Mouse (Mus musculus): Measurements from ENCODE around the gene Rfxank.
A peak's percentile ranks its signal among the peaks of the same experiment; 100 is the strongest.

Rfxank gene

DNA sequence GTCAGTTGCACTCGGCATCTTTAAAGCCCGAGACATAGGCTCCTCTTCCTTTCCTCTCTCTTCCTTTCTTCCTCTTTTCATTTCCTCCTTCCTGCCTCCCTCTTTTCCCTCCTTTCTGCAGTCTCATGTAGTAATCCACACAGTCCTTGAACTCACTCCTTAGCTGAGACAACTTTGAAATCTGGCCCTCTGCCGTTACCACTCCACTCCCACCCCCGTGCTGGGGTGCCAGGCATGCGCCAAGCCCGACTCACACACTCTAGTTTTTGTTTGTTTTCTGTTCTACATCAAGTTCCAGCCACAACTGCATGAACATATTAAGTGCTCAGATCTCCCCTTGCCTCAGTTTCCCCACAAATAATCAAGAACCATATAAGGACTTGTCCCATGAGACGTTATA is 34.0 kb downstream of the Rfxank start:
- no peak for DNase-seq (ENCODE audit: low spot score)

DNA sequence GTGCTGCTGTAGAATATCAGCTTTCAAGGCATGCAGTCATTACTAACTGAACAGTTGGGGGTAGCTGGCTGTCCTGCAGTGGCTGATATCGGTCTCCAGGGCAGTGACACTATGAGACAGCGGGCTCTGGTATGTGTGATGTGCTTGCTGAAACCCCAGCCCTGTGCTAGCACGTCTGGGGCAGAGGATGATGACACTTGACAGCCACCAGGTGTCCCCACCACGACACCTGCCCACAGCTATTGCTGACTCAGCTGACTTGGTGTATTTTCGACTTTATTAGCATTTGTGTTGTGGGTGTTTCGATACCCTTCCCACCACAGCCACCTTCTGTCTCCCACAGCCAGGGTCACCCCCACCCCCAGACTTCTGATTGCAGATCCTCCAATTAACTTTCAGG is 34.4 kb downstream of the Rfxank start:
- peak; percentile 18 for DNase-seq (ENCODE audit: low spot score)

DNA sequence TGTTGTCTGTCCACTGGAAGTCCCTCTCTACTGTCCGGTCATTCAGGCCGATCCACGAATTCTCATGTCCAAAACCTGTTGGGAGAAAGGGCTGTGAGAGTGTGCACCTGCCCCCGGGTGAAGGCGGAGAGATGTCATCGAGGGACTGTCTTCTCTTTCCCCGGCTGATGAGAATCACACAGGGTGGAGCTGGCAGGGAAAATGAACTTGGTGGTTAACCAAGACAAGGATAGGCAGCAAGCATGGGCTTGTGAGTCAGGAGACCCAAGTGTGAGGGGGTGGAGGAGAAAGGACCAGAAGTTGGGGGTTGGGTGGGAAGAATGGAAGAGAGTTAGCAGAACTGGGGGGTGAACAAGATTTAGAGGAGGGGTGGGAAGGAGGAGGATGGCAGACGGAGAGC is 38.7 kb downstream of the Rfxank start:
- no peak for DNase-seq (ENCODE audit: low spot score)

DNA sequence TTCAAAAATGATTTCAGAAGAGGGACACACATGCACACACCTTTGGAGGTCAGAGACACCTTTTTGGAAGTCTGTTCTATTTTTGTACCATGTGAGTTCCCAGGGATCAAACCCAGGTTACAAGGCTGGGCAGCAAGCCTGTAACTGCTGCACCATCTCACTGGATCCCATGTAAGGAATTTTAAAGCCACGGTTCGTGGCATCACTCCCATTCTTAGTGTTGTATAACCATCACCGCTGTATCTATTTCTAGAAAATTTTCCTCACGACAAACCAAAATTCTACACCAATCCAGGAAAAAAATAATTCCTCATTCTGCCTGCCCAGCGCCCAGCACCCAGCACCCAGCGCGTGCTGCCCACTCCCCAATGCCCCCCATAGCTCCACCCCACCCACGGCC is 39.7 kb downstream of the Rfxank start:
- DNase-seq (ENCODE audit: low spot score), result no peak

DNA sequence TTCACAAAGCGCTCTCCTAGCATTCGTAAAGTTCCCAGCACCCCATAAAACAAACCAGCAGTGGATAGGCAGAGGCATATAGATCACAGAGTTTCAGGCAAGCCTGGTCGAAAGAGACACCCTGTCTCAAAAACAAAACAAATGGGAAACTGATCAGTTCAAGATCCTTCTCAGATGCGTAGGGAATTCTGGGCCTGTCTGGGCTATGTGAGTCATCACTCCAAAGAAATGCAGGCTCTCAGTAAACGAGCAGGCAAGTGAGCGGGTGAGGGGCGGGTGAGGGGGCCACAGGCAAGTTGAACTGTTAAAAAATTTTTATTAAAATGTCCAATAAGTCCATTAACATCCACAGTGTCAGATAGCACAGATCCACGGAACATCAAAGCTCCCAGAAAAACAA is 46.2 kb downstream of the Rfxank start:
- no peak for DNase-seq (ENCODE audit: low spot score)

DNA sequence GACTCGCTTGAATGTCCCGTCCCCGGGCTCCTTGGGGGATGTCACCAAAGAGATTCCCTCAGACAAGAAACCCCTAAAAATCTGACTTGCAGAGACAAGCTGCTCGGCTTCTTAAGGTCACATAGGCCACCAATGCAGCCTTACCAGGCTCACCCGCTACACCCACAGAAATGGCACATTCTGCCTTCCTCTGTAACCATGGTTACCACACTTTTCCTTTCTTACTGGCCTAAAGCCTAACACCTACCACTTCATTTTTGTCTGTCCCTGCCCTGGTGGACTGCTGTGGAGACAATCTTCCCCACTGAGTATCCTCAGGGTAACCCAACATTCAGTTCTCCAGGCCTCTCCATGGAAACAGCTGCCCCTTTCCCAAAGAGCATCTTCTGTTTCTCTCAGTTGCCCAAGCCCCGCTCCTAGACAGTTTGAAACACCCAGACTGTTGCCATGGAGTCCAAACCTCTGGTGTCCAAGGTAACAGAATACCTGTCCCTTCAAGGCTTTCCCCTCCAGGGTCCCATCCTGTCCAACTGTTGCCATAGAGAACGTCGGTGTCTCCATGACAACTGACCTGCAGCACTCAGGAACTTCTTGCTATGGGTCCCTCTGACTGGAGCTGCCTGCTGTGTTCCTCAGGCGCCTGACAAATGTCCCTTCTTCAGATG is 49.5 kb downstream of the Rfxank start:
- no peak for DNase-seq (ENCODE audit: low spot score)

DNA sequence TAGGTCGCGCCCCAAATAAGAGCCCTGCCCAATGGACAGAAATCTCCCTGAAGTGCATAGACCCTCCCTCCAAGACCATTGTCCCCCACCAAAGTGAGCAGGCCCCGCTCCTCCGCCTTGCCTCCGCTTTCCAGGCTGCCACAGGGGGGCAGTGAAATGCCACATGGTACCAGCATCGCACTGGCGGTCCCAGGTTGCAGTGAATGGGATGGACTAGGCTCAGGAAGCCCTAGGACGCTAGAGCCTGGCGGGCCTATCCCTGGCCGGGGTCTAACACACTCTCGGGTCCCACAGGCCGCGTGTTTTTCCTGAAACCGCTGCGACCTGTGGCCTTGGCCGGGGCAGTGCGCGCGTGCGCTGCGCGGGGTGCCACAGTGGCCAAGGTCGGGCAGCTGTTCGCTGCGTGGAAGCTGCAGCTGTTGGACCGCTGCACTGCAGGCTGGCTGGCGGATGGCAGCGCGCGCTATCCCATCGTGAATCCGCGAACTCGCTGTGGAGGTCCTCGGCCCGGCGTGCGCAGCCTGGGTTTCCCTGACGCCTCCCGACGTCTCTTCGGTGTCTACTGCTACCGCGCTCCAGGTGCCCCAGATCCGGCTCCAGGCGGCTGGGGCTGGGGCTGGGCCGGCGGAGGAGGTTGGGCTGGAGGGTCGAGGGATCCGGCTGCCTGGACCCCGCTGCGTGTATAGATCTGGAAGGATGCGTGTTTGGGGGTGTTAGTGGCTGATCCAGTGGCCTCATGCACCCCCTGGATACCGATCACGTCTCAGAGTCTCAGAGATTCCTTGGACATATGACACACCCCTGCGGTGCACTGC is 50.9 kb downstream of the Rfxank start:
- DNase-seq (ENCODE audit: low spot score), result peak; percentile 5

DNA sequence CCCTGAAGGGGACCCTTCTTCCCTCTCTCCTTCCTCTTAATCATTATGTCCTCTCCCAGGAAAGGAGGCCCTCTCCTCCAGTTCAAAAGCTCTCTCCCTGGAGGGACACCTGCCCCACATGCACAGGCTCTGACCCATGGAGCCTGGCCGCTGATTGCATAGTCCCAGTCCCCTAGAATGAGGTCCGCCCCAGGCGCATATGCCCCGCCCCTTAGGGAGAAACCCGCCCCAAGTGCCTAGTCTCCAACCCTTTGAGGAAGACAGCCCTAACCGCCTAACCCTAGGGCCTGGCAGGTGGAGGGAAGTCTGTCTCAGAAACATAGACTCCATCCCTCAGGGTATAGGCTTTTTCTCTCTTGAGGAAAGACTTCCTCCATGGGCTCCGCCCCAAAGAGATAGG is 51.7 kb downstream of the Rfxank start:
- DNase-seq (ENCODE audit: low spot score), result no peak

DNA sequence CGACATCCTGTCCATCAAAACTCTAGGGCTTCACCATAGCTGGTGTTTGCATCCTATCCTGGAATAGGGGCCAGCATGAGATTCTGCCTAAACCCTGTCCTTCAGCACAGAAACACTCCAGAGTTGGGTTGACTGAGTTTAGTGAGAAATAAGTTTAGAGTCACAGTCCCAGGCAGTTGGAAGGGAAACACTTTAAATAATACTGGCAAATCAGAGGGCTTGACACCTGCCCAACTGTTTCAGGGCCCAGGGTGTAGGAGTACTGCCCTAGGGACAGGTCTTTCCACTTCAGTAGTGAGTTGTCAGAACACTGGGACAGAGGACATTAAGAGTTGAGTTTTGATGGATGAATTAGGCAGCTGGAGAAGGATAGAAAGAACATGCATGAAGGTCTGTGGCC is 52.8 kb downstream of the Rfxank start:
- DNase-seq (ENCODE audit: low spot score), result no peak

DNA sequence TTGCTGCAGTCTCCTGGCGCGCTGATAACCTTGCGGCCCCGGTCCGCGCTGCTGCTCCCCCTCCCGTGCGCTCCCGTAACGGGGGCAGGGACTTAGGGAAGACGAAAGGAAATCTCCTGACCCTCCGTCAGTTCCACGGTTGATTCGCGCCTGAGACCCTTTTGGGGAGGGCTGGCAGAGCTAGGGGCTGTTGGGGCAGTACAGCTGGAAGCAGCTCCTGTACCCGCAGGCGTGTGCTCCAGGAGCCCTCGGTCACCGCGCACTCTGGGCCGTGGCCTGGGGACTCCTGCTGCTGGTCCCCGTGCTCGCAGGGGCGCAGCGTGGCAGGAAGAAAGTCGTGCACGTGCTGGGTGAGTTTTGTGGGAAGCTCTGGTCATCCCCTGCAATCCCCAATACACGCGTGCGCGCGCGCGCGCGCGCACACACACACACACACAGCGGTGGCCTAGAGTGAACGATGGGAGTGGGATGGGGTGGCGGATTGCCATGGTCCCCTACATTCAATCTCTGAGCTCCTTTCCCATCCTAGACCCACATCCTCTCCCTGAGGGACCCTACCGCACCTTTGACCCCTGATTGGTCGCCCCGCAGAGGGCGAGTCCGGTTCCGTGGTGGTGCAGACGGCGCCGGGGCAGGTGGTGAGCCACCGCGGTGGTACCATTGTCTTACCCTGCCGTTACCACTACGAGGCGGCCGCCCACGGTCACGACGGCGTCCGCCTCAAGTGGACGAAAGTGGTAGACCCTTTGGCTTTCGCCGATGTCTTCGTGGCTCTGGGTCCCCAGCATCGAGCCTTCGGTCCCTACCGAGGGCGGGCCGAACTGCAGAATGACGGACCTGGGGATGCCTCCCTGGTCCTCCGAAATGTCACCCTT is 54.5 kb downstream of the Rfxank start:
- no peak for DNase-seq (ENCODE audit: low spot score)

DNA sequence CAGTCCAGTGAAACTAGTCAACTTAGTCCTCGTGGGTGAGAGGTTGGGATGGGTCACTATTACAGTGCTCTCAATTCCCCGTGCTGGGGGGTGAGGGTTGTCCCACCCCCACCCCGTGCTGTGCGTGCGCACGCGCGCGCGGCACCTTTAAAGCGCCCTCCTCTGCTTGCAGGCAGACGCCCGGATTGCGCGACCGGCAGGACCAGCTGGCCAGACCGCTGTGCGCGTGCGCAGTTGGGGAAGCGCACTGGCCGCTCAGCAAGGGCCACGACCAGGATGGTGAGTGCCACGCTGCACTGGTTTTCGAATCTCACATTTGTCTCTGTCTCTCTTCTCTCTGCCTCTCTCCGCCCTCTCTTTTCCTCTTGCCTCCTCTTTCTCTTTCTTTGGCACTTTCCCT is 55.7 kb downstream of the Rfxank start, which contains the start of gene Hapln4:
Hapln4 (plus strand) TSS at position 173 of the 400 bp plus-strand sequence.
- DNase-seq (ENCODE audit: low spot score), result peak; percentile 10

DNA sequence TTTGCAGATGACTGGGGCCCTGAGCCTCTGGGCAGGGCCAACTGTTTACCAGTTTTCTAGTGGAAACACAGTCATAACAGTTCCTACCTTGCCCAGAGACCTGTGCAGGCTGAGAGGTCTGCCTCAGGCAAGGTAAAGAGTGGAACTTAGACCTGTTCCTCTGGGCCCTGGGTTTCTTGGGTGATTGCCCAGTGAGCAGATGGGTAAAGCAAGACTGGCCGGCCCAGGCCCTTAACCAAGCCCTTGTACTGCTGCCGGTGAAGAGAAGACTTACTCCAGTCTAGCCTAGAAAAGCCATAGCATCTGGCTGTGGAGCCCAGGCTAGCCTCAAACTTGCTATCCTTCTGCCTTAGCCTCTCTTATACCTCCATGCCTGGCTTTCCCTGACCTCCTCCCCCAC is 57.0 kb downstream of the Rfxank start:
- no peak for DNase-seq (ENCODE audit: low spot score)

Data from lung, postnatal 25 days (tissue).